Mouse (Mus musculus): ENCODE measurements around the gene Gpc5.

Gene Gpc5

DNA sequence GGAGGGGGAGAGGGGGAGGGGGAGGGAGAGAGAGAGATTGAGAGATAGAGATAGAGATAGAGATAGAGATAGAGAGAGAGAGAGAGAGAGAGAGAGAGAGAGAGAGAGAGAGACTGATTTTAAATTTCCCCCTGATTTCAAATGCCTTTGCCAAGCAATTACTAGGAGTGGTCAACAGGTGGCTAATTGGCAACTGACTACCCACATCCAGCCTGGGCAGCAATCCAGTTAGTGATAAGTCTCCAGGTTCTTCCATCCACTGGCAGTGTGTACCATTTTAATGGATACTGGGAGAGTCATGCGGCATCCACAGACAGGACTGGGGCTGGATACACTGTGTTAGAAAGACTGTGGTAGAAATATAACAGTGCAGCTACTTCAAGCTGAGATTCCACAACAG, 1166.1 kb downstream of the Gpc5 start:
- no peak for DNase-seq (ENCODE audit: inconsistent ontology term)

DNA sequence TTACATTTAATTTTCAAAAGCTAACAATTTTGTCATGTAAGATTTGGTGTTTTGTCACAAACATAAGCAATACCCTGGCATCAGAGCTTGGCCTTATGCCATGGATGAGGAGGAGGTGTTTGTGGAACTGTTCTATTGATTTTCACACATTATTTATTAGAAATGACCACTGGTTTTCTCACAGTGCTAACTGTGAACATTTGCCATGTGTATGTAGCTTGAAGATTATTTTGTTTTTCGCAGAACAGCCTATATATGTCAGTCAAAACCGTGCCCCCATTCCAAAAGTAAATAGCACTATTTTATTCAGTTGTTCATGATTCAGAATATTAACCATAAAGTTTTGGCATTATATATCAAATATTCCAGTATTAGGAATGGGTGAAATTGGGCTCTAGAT, 1216.5 kb downstream of the Gpc5 start:
- no peak for DNase-seq (ENCODE audit: inconsistent ontology term)

- no peak for DNase-seq (ENCODE audit: inconsistent ontology term)
Measured at GRCm38 (mm10) chr14:116317491-116317890, 1225.5 kb downstream of the Gpc5 start.

- DNase-seq (ENCODE audit: inconsistent ontology term), result no peak
Measured at GRCm38 (mm10) chr14:116336182-116336581, 1244.2 kb downstream of the Gpc5 start.

DNA sequence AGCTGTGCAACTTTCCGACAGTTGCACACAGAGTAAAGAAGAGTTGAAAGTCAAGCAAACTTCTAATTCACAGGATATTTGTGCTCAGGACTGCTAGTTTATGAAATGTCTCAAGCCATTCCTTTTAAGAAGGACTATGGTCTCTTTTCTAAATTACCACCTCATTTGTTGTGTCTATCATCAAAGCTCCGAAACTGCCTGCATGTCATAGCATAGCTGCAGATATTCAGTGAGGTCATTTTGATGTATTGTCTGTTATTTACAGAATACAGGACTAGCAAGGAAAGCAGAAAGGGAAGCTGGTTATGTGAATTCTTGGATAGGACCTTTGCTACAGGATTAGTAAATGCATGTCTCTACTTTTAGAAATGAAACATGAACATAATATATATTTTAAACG, 1246.4 kb downstream of the Gpc5 start:
- no peak for DNase-seq (ENCODE audit: inconsistent ontology term)

- no peak for DNase-seq (ENCODE audit: inconsistent ontology term)
Measured at GRCm38 (mm10) chr14:116348560-116348959, 1256.5 kb downstream of the Gpc5 start.

- DNase-seq (ENCODE audit: inconsistent ontology term), result peak; percentile 59
Measured at GRCm38 (mm10) chr14:116384602-116385001, 1292.6 kb downstream of the Gpc5 start.

- peak; percentile 66 for DNase-seq (ENCODE audit: inconsistent ontology term)
Measured at GRCm38 (mm10) chr14:116415511-116415910, 1323.5 kb downstream of the Gpc5 start.

DNA sequence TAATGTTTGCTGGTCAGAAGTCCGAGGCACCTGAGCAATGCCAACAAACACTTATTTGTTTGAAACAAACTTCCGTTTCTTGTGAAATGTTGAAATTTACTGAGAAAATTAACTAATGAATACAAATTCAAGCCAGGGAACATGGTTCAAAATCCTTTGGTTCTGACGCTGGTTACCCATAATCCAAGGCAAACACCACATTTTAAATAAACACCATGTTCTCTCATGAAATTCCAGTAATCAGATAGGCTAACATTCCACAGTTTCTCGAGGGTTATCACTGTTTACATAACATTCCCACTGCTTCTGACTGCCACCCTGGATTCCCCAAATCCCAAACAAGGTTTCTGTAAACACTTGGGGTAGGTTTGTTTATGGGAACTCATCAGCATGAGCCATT, 1356.2 kb downstream of the Gpc5 start:
- no peak for DNase-seq (ENCODE audit: inconsistent ontology term)

GRCm38 (mm10) chr14:116453356-116453755, 1361.3 kb downstream of the Gpc5 start:
- DNase-seq (ENCODE audit: inconsistent ontology term), result peak; percentile 25

- DNase-seq (ENCODE audit: inconsistent ontology term), result no peak
Measured at GRCm38 (mm10) chr14:116456211-116456610, 1364.2 kb downstream of the Gpc5 start.

DNA sequence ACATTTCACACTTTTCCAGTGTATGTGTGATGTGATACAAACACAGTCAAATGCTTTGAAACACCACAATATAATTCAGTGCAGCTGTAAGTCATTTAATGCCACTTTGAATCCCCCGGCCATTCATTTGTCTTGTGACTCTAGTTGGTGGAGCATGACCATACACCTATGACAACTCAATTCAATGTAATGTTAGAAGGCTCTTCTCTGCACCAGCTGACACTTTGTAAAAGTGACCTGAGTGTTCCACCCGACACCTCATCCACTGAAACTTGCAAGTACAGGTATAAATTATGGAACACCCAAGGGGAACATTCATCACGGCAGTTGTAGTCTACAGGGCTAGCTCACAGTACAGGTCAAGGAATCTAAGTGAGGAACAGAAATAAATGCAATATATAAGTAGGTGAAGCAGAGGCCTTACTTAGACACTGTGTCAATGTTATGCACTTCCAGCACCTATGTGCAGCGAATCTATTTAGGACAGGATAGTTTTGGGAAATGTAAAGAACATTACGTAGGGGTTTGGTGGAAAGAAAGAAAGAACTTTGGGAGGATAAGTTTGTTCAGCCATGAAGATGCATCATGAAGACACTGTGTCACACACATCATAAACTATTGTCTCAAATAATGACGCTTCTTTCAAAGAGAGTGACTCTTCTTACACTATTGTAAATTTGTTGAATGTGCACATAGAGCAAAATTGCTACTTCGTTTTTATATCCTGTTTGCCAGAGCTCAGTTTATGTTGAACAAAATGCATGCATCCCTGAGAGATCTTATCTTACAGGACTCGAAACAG, 1381.6 kb downstream of the Gpc5 start:
- DNase-seq (ENCODE audit: inconsistent ontology term), result no peak

DNA sequence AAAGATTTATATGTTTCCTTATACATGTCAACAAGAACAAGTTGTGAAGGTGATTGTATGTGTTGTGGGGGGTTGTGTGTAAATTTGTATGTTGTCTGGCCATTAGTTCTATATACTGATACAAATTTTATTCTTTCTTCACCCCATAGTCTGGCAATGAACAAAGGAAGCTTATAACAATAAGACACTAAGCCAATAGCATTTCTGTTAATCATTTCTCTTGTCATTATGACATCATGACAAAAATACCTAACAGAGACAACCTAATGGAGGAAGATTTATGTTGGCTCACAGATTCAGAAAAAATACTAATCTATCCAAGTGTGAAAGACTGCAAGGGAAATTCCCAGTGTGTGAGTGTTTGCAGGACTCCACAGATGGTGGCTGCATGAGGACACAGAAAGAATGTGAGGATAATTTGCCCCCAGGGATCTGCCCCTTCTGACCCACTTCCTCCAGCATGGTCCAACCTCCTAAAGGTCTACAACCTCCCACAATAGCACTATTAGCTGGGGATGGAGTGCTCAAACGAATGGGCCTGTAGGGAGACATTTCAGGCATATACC, 1402.4 kb downstream of the Gpc5 start:
- DNase-seq (ENCODE audit: inconsistent ontology term), result peak; percentile 66

DNA sequence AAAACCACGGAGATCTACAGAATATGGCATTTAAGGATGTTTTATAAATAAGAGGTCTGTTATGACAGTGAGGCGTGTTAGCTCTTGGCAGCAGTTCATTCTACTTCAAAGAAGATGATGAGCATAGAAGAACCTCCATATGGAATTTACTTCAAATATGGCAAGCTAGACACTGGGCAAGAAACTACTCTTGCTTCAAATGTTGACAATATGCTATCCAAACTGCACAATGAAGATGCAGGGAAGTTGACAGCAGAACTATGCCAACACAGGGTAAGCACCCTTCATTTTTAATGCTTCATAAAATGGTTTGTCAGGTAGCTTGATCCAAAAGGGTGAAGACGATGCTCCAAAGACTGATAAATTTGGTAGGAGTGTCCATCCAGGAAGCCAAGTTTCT, 1446.2 kb downstream of the Gpc5 start:
- no peak for DNase-seq (ENCODE audit: inconsistent ontology term)

- DNase-seq (ENCODE audit: inconsistent ontology term), result no peak
Measured at GRCm38 (mm10) chr14:116543746-116544145, 1451.7 kb downstream of the Gpc5 start.

DNA sequence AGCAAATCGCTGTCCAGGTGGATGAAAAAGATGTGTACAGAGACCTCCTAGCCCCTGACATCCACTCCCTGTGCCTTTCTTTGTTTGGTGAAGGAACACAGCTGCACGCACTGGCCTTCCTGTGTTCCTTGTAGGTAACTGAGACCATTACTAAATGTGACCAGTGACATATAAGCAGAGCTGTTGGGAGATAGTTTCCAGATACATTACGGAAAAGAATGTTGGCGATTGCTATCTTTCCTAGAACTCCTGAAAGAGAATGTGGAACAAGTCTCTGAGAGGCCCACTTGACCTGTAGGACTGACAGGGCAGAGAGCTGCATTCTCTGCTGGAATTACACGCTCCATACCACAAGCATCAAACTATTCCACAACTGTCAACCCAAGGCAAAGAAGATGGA, 1459.4 kb downstream of the Gpc5 start:
- no peak for DNase-seq (ENCODE audit: inconsistent ontology term)

DNA sequence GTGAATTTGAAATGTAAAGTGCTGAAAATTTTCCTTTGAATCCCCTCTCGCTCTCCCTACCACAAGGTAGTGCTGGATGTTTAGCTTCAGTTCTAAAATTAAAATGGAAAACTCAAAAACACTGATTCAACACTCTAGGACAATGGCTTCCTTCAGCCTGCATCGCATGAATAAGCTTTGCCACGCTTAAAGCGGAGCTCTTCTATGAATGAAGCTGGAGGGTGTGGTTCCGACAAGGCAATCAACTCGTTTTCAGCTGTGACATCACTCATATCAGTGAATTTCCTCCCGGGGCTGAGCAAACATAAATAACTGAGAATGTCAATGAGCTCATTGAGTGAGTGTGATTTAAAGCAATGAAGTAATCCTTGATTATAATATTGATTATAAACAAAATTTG, 1461.3 kb downstream of the Gpc5 start:
- peak; percentile 52 for DNase-seq (ENCODE audit: inconsistent ontology term)

DNA sequence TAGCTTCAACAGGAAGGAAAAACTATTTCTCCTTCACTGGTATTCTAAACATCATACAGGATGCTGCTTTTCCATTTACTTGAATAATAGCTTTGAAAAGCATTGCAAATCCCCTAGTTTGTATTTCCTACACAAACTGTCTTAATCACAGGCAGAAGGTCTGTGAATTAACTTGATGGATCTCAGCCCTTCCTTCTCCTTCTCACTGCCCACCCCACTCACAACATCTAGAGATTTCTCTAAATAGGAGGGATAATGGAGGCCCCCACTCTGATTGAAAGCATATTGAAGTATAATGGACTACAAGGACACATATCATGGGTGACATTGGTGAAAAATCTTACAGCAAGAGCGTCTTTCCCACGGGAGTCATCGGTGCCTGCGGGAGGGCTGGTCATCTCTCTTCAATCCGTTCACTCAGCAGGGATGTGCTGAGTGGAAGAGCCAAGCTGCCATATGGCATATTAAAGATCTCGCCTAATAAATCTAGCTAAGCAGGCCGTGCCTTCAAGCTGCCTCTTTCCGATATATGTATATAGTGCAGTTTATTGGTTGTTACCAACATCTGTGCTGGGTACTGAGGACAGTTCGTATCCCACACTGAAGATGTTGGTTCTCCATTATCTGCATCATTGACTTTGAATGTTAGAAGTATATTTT, 1466.3 kb downstream of the Gpc5 start:
- no peak for DNase-seq (ENCODE audit: inconsistent ontology term)

DNA sequence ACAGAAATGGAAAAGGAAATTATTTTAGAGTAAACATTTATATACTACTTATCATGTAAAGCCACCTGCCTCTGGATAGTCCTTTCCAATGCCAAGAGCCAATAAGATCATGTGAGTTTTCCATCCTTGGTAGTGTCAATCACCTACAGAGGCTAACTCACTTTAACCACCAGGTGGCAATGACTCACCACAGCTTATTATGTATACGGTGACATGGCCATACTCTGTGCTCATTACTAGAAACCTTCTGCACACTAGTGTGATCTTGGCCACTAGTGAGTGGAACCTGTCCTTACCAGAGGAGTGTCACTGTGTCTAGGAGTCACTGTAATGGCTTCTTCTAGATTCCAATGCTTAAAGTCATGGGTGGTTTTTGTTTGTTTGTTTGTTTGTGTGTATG, 1468.0 kb downstream of the Gpc5 start:
- peak; percentile 30 for DNase-seq (ENCODE audit: inconsistent ontology term)
